Mouse (Mus musculus) CD4-positive, CD25-positive, alpha-beta regulatory T cell (primary cell): Measurements from ENCODE around the gene Erp27. TPM values are rescaled to one million over a fixed set of nuclear protein-coding genes. Genes with fewer than 3 reads are reported as not detected.

Source experiments
- polyA plus RNA-seq: library from polyadenylated mRNA; unstranded; fragments of 100-300 nt; shearing (Covaris generic); gene quantifications from one replicate; pipeline ENCODE4 v1.2.1, GENCODE M21; 2017

Gene Erp27
- 1.6 TPM for polyA plus RNA-seq

GRCm38 (mm10) chr6:136922080-136922479, at the start of gene Erp27:
Erp27 (minus strand) TSS chr6:136922180.

DNA sequence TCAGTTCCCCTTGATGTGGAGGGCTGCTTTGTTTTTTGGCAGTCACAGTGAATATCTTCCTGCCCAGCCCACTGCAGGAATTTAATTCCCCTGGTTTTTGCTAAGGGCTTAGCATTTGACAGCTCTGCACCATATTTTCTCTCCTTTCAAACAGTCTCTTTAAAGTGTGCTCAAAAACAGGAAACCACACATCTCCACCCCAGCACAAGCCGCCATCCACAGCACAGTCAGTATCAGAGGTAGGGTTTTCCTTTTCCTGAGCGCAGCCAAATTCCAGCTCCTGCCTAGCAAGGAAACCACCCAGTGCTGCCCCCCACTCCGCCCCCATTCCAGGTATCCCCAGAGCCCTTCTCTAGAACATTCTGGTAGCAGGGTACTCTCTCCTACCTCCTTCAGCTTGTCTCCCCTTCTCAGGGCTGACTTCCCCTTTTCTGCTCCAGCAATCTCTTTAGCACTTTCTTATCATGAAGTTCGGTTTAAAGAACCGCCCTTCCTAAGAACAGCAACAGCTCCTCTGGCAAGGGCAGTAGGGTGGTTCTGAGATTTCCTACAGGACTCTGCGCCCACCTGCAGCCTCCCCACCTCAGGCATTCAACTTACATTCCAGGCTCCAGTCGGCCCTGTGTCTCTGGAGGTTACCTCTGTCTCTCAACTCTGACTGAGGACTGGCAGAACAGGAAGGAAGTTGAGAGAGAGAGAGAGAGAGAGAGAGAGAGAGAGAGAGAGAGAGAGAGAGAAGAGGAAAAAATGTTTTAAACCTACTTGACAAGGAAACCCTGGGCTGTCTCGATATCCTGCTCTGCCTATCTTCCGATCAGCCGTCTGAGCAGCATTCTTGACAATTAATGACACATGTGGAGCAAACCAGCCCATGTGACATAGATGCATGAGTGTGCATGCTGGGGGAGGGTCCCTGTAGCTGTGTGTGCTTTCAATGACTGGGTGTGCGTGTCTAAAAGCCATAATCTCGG, 19.4 kb upstream of the Erp27 start, which contains the start of gene Arhgdib:
Arhgdib (minus strand) TSS at position 849 of the 971 bp plus-strand sequence.

GRCm38 (mm10) chr6:136923532-136923931, 1.6 kb upstream of the Erp27 start, which contains the start of gene Pde6h:
Pde6h (plus strand) TSS chr6:136923832.

GRCm38 (mm10) chr6:136875670-136876069, 46.3 kb downstream of the Erp27 start, which contains the start of gene Mgp:
Mgp (minus strand) TSS chr6:136875823.

Other genes starting within 250 kb of the Erp27 start
- gene Gucy2c, start 140.4 kb downstream of the Erp27 start, polyA plus RNA-seq: not detected
- 1.1 TPM for gene Hist4h4, start 117.8 kb downstream of the Erp27 start, polyA plus RNA-seq
- gene H2afj, start 113.9 kb downstream of the Erp27 start, polyA plus RNA-seq: 152 TPM
- 2.6 TPM for gene BC049715, start 94.6 kb downstream of the Erp27 start, polyA plus RNA-seq
- 113 TPM for gene Wbp11, start 93.9 kb downstream of the Erp27 start, polyA plus RNA-seq
- gene Smco3, start 86.7 kb downstream of the Erp27 start, polyA plus RNA-seq: not detected
- gene Art4, start 64.4 kb downstream of the Erp27 start, polyA plus RNA-seq: 6.3 TPM
- not detected for gene Mgp, start 46.4 kb downstream of the Erp27 start, polyA plus RNA-seq
- gene Pde6h, start 1.7 kb upstream of the Erp27 start, polyA plus RNA-seq: 0.11 TPM
- gene Arhgdib, start 19.7 kb upstream of the Erp27 start, polyA plus RNA-seq: 2,381 TPM
- not detected for gene Rerg, start 248.3 kb upstream of the Erp27 start, polyA plus RNA-seq